Mouse (Mus musculus) liver, postnatal 0 days (tissue): ENCODE data around the gene Gm28539. TPM values are rescaled to one million over a fixed set of nuclear protein-coding genes. Genes with fewer than 3 reads are reported as not detected.

Experiments used
- ATAC-seq: fragments of 200-750 bp; cut with Nextera tagmentation; 2 replicates; pipeline ENCODE4 v1.8.0; 2017; ENCODE audit warnings: mild to moderate bottlenecking, moderate library complexity
- DNase-seq: peaks from one replicate; pipeline ENCODE4 v3.0.0-alpha.2; 2016
- H3K27ac ChIP-seq: fragments of 300-500 bp; sonication (generic); 2 replicates; pipeline ENCODE4 v1.5.1; 2014; ENCODE audit warnings: antibody characterized with exemption, moderate library complexity, mild to moderate bottlenecking, low read depth
- H3K27me3 ChIP-seq: fragments of 300-500 bp; sonication (generic); 2 replicates; pipeline ENCODE4 v1.6.1; 2014; ENCODE audit warnings: low read length, control low read depth, mixed read lengths; ENCODE audit not compliant: insufficient read depth
- H3K36me3 ChIP-seq: fragments of 300-500 bp; sonication (generic); replicated peaks from 2 replicates; pipeline ENCODE4 v1.6.1; 2014; ENCODE audit warnings: mild to moderate bottlenecking, control low read depth, low read length, moderate library complexity, mixed read lengths; ENCODE audit not compliant: insufficient read depth
- H3K4me1 ChIP-seq: fragments of 300-500 bp; sonication (generic); 2 replicates; pipeline ENCODE4 v1.6.1; 2014; ENCODE audit warnings: antibody characterized with exemption, mild to moderate bottlenecking, control low read depth; ENCODE audit not compliant: insufficient read depth
- H3K4me2 ChIP-seq: fragments of 300-500 bp; sonication (generic); 2 replicates; pipeline ENCODE4 v1.6.1; 2014; ENCODE audit warnings: low read depth, mild to moderate bottlenecking, low read length, moderate library complexity, mixed read lengths
- H3K4me3 ChIP-seq: fragments of 300-500 bp; sonication (generic); 2 replicates; pipeline ENCODE4 v1.5.1; 2014; ENCODE audit warnings: low read depth, low read length
- H3K9ac ChIP-seq: fragments of 300-500 bp; sonication (generic); replicated peaks from 2 replicates; pipeline ENCODE4 v1.6.1; 2014; ENCODE audit warnings: mild to moderate bottlenecking, moderate library complexity
- H3K9me3 ChIP-seq: fragments of 300-500 bp; sonication (generic); 2 replicates; pipeline ENCODE4 v1.6.1; 2016; ENCODE audit warnings: mild to moderate bottlenecking, control low read depth, low read length, mixed read lengths
- CTCF ChIP-seq: sonication (generic); IDR thresholded peaks from 2 replicates; pipeline ENCODE4 v1.5.1; 2016; ENCODE audit warnings: antibody characterized with exemption, low read depth
- EP300 ChIP-seq: IDR thresholded peaks from 2 replicates; pipeline ENCODE4 v1.6.1; 2016; ENCODE audit warnings: antibody characterized with exemption, low read depth, mild to moderate bottlenecking
- WGBS: fragments of 180-500 bp; shearing (Covaris S2); extraction: QIAGEN DNeasy Blood & Tissue Kit; methylation state at CpG from one replicate; pipeline ENCODE4 v1.1.7; 2014; ENCODE audit not compliant: insufficient replicate concordance; 5-methylcytosine and 5-hydroxymethylcytosine counted together
- polyA plus RNA-seq: library from polyadenylated mRNA; unstranded; fragments of >200 nt; fragmentation: Nextera tagmentation; extraction: Ambion mirVana; gene quantifications from 2 replicates; pipeline ENCODE4 v1.2.1, GENCODE M21; 2015

The Gm28539 gene
- polyA plus RNA-seq, 1 experiment from 2014 or later: not detected

DNA sequence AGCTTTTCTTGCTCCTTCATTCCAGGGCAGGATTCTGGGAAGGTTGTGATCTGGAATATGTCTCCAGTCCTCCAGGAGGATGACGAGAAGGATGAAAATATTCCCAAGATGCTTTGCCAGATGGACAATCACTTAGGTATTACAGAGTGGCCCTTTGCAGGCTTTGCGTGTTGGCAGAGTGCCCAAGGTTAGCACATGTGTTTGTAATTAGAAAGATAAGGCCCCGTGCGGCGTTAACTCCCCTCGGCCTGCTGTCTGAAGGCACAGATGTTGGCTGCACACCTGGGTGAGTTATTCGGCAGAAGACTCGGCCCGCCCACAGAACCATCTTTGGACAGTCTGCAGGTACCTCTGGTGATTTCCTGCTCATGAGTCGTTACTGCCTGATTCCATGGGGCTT is 60.0 kb downstream of the Gm28539 start:
- peak; percentile 73 for DNase-seq
- Histone ChIP-seq H3K9me3 (no peaks in the 10 kb centered on the region), H3K9ac (no peak overlapping the region), H3K4me3 (no peak overlapping the region), H3K27ac (no peak overlapping the region), H3K36me3 (peaks cover 43% of the 10 kb centered on the region), H3K4me2 (no peak overlapping the region), H3K27me3 (no peaks in the 10 kb centered on the region), H3K4me1 (peaks cover 7% of the 10 kb centered on the region; the same call in 1 of the 2 replicates)
- WGBS: 54% methylated on average over 10 of the region's 10 CpGs
- no peak for TF ChIP-seq CTCF
- TF ChIP-seq EP300: peak; percentile 75
- ATAC-seq: peak; percentile 85

DNA sequence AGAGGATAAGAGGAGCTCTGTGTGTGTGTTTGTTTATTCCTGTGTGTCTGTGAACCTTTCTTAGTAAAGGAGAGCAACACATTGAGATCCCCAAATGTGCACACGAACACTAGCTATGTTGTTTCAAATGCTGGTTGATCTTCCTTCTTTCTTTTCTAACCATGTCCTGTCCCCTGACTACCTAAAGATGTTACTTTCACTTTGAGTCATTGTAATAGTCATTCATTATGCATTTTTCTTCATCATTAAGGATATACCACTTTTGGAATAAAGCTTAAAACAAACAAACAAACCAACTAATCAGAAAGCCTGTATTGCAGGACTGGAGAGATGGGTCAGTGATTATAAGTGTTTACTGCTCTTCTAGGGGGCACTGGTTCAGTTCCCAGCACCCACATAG is 69.3 kb downstream of the Gm28539 start:
- H3K4me2 ChIP-seq: no peak overlapping the region
- 91% methylated on average over 1 of the region's 1 CpGs for WGBS
- no peak overlapping the region for H3K4me3 ChIP-seq
- TF ChIP-seq CTCF (no peak), EP300 (no peak)
- no peaks in the 10 kb centered on the region for H3K9me3 ChIP-seq
- ATAC-seq (no peak), DNase-seq (no peak)
- no peak overlapping the region for H3K9ac ChIP-seq
- H3K27ac ChIP-seq: no peak overlapping the region
- no peaks in the 10 kb centered on the region for H3K27me3 ChIP-seq
- no peaks in the 10 kb centered on the region for H3K4me1 ChIP-seq
- peaks cover 28% of the 10 kb centered on the region for H3K36me3 ChIP-seq

- DNase-seq (no peak), ATAC-seq (no peak)
- H3K4me3 ChIP-seq: no peak overlapping the region
- no peaks in the 10 kb centered on the region for H3K9me3 ChIP-seq
- TF ChIP-seq EP300 (no peak), CTCF (no peak)
- H3K4me1 ChIP-seq: no peaks in the 10 kb centered on the region
- H3K4me2 ChIP-seq: no peak overlapping the region
- WGBS: 89% methylated on average over 4 of the region's 4 CpGs
- H3K27ac ChIP-seq: no peak overlapping the region
- H3K27me3 ChIP-seq: no peaks in the 10 kb centered on the region
- H3K9ac ChIP-seq: no peak overlapping the region
- peaks cover 47% of the 10 kb centered on the region for H3K36me3 ChIP-seq
Measured at GRCm38 (mm10) chr16:18916064-18916463, 79.7 kb downstream of the Gm28539 start.

DNA sequence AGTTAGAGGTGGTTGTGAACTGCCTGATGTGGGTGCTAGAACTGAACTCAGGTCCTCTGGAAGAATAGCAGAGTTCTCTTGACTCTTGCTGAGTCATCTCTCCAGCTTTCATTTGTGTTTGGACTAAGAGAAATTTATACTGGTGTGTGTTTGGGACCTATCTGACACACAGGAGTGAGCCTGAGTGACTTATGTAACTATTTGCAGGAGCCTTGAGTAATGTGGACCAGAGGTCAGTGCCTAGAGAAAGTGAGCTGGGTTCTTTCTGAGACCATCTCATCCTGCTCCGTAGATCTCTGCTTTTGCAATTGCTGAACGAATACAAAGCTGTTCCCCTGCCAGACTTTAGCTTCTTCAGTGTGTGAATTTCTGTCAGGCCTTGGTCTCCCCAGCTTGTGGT is 85.4 kb downstream of the Gm28539 start:
- ATAC-seq (peak; percentile 53; the same call in 1 of the 2 replicates), DNase-seq (no peak)
- TF ChIP-seq EP300: no peak
- TF ChIP-seq CTCF: no peak
- H3K4me2 ChIP-seq: no peak overlapping the region
- no peak overlapping the region for H3K4me3 ChIP-seq
- H3K27me3 ChIP-seq: no peaks in the 10 kb centered on the region
- no peak overlapping the region for H3K9ac ChIP-seq
- peaks cover 74% of the 10 kb centered on the region for H3K36me3 ChIP-seq
- H3K9me3 ChIP-seq: no peaks in the 10 kb centered on the region
- H3K4me1 ChIP-seq: no peaks in the 10 kb centered on the region
- 82% methylated on average over 2 of the region's 2 CpGs for WGBS
- no peak overlapping the region for H3K27ac ChIP-seq

GRCm38 (mm10) chr16:18927963-18928362 is 91.6 kb downstream of the Gm28539 start:
- Histone ChIP-seq H3K27ac (no peak overlapping the region), H3K27me3 (no peaks in the 10 kb centered on the region), H3K4me3 (no peak overlapping the region), H3K4me2 (no peak overlapping the region), H3K36me3 (peaks cover 65% of the 10 kb centered on the region), H3K4me1 (no peaks in the 10 kb centered on the region), H3K9me3 (no peaks in the 10 kb centered on the region), H3K9ac (no peak overlapping the region)
- no peak for TF ChIP-seq EP300
- TF ChIP-seq CTCF: no peak
- WGBS: 97% methylated on average over 1 of the region's 1 CpGs
- DNase-seq (no peak), ATAC-seq (no peak)

- 81% methylated on average over 5 of the region's 5 CpGs for WGBS
- TF ChIP-seq CTCF (no peak), EP300 (no peak)
- Histone ChIP-seq H3K27me3 (no peaks in the 10 kb centered on the region), H3K36me3 (peaks cover 49% of the 10 kb centered on the region), H3K4me1 (no peaks in the 10 kb centered on the region), H3K4me2 (no peak overlapping the region), H3K9me3 (no peaks in the 10 kb centered on the region), H3K4me3 (no peak overlapping the region), H3K9ac (no peak overlapping the region), H3K27ac (no peak overlapping the region)
- no peak for DNase-seq
- no peak for ATAC-seq
Measured at GRCm38 (mm10) chr16:18938321-18939082, 102.1 kb downstream of the Gm28539 start.
